Mouse (Mus musculus): ENCODE data around the gene Stx4a. TPM values are rescaled to one million over a fixed set of nuclear protein-coding genes. Genes with fewer than 3 reads are reported as not detected.
"Not testable (repeated sequence)": the region's sequence is repeated elsewhere in the genome, so short reads cannot be mapped to it uniquely, and the experiment has no call there.

Gene Stx4a
- total RNA-seq, 2 experiments from 2014 or later, result 34.5 to 40.0 TPM

DNA sequence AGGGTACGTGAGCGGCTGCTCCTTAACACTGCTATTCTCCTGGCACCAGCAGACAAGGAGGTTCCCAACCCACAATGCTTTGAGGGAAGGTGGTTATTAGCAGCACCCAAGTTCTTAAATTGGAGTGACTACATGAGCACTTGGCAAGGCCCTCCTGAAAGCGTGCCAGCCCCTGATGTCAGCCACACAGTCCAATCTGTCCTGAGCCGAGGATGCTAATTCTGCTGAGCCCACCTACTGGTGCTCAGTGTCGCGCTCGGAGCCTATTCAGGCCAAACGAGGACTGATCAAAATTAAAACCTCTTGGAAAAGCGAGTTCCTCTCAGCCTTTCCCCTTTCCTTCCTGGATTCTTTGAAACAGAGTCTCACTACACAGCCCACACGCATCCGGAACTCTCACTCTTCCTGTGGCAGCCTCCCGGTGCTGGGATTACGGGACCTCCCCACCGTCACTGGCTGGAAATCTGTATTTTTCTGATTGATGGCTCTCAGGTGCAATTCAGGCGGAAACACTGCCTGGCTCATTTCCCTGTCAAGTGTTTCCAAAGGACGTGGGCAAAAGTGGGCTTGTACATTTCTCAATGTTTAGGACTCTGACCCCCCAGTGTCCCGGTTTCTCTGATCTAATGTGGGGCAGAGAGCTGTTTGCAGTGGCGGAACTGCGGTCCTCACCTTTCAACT is 9.7 kb upstream of the Stx4a start:
- intact Hi-C loops (cut with DNase I), result no loop called here

DNA sequence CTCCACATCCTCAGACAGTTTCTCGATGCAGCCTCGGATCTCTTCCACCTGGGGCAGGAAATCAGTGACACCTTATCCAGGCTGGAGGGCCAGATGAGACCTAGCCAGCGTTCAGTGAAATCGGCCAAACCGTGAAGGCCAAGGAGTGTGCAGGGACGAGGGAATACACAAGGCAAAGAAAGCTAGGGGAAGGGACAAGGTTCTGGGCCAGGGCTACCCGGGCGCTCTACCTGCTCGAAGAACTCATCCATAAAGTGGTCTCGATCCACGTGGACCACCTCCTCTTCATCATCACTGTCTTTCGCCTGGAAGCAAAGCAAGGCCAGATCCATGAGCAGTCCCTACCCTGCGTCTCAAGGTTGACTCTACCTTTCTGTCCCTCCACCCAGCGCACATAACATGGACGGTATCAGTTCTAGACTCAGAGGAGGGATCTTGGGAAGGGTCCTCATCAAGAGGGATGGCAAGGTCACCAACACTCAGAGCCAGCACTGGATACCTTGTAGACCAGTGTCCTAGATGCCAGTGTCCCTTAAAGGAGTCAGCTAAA is 8.9 kb upstream of the Stx4a start:
- DNase-seq, result no peak
- intact Hi-C loops (cut with DNase I), result no loop called here

More for the DNA sequence above, 9.7 kb upstream of the Stx4a start:
- peak; percentile 84 for DNase-seq

- peak; percentile 43 for DNase-seq
- intact Hi-C loops (cut with DNase I), result no loop called here
These were observed 7.9 kb upstream of the Stx4a start for GRCm38 (mm10) chr7:127815954-127816821.

GRCm38 (mm10) chr7:127817053-127817452 is 7.0 kb upstream of the Stx4a start:
- intact Hi-C loops (cut with DNase I), result no loop called here
- no peak for DNase-seq

GRCm38 (mm10) chr7:127817776-127818175 is 6.3 kb upstream of the Stx4a start:
- intact Hi-C loops (cut with DNase I), result no loop called here
- no peak for DNase-seq

DNA sequence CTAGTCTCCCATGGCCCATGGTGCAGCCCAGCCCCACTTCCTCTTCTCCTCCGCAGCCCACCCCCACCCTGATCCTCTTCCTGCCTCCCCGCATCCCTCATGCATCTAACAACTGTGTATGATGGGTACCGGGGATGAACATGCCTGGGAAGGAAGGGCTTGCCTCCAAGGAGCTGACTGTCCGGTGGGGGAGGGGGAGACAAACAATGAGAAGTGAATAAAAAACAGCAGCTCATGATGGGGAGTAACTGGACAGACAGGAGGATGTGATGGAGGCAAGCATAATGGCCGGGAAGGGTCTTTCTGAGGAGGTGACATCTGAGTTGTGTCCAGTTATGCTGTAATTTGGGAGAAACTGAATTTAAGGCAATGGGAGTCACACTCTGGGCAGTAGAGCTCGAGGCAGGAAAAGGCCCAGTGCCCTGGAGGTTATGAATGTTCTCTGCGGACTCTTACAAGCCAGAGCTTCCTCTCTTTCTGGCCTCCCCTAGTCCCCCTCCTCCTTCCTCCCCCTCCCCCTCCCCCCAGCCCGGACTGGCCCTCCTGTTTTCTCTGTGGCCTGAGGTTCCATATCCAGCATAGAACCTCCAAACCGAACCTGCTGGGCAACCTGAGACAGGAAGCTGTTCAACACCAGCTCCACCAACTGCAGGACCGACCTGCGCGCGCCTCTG is 3.1 kb upstream of the Stx4a start:
- no peak for DNase-seq
- intact Hi-C loops (cut with DNase I), result no loop called here

- intact Hi-C loops (cut with DNase I), result no loop called here
- DNase-seq, result no peak
These were observed 1.6 kb upstream of the Stx4a start for GRCm38 (mm10) chr7:127822494-127822893.

DNA sequence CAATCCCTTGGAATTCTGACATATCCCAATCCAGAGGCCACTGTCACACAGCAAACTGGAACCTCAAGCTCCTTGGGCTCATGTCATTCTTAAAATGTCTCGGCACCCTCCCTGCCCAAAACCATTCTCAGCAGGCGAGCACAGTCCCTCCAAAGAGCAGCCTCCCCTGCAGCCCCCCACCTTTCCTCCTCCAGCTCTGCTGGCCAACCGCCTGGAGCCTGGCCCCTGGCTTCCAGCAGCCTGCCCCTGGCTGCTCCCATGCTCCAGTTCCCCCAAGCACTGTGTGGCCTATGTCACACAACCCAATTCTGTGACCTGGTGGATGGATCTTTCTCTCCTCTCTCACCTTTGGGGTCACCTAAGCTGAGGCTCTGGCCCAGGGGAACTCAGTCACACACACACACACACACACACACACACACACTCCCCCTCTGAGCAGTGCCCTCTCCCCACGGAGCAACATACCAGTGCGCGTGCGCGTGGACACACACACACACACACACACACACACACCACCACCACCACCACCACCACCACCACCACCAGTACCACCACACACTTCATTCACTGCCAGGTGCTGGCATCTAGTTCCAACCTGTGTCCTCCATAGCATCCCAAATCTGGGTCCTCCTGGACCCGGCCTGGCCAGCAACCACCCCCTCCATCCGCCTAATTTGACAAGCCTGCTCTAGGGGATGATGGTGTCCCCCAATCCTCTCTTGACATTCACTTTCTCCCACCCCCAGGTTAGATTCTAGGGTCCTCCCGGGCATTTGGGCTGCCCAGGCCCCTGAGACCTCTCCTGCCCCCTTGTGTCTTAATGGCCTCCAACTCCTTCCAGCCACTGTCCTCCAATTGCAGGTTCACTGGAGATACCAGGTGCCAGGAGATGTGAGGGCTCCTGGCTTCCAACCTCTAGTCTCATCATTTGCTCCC is 590 bp upstream of the Stx4a start:
- intact Hi-C loops (cut with DNase I), result no loop called here
- DNase-seq, result peak; percentile 21

DNA sequence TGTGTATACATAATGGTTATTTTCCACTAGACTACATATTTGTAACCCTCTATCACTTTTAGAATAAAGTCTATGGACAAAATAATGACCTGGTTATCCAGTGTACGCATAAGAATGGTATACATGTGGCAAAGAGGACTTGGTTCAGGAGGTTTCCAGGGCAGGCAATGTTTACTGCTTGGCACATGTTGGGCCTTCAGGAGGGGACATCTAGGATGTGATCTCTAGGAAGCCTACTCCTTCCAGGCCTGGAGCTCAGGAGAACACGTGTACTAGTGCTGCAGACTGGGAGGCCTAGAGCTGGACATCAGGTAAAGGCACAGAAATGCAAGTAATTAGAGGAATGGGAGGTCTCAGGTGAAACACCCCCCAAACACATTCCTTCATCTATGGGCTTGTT is 11.5 kb downstream of the Stx4a start:
- no peak for DNase-seq
- intact Hi-C loops (cut with DNase I), result no loop called here

GRCm38 (mm10) chr7:127837473-127837872 is 13.4 kb downstream of the Stx4a start:
- no peak for DNase-seq
- intact Hi-C loops (cut with DNase I), result no loop called here

DNA sequence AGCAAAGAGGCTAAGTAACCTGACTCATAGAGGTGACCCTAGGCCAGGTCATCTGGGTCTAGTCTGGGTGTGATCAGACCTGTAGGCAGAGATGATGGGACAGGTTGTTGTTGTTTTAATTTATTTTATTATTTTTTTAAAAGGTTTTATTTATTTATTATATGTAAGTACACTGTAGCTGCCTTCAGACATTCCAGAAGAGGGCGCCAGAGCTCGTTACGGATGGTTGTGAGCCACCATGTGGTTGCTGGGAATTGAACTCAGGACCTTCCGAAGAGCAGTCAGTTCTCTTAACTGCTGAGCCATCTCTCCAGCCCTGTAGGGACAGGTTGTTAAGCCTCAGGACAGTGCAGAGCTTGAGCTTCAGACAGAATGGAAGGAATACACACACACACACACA is 13.8 kb downstream of the Stx4a start:
- DNase-seq; intact Hi-C loops (cut with DNase I): not testable (repeated sequence)

DNA sequence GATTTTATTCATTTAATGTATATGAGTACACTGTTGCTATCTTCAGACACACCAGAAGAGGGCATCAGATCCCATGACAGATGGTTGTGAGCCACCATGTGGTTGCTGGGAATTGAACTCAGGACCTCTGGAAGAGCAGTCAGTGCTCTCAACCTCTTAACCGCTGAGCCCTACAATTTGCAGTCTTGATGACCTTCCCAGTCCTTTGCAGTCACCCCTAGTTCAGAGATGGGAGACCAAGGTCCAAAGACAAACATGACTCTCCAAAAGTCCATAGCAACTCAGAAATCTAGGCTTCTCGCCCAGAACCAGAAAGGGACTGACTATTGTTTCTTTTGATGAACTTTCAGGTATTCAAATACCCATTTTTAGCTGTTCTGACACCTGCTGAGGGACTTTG is 15.9 kb downstream of the Stx4a start:
- DNase-seq; intact Hi-C loops (cut with DNase I): not testable (repeated sequence)

- intact Hi-C loops (cut with DNase I), result no loop called here
- DNase-seq, result peak; percentile 42
These were observed 16.8 kb downstream of the Stx4a start for GRCm38 (mm10) chr7:127840886-127841285.

GRCm38 (mm10) chr7:127841340-127842000 is 17.4 kb downstream of the Stx4a start:
- intact Hi-C loops (cut with DNase I), result no loop called here

DNA sequence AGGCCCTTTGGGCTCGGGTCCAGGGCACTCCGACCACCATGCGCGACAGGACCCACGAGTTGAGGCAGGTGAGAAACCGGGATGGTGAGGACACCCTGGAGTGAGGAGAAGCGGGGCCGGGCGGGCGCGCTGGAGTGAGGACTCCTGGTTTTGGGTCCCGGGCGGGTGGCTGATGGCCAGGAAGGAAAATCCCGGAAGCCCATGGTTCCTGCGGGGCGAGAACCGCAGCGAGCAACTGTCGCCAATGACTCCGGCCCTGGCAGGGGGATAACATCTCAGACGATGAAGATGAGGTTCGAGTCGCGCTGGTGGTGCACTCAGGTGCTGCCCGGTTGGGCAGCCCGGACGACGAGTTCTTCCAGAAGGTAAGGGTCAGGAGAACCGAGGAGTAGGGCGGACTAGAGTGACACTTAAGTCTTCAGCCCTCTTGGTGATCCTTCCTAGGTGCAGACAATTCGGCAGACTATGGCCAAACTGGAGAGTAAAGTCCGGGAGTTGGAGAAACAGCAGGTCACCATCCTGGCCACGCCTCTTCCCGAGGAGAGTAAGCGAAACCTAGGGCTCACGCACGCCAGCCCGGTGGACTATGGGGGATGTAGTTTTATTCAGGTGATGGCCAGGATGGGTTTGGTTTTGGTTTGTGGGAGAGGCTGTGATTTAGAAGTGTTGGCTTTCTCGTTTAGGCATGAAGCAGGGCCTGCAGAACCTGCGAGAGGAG is 18.1 kb downstream of the Stx4a start:
- peak; percentile 73 for DNase-seq
- intact Hi-C loops (cut with DNase I), result no loop called here

More at GRCm38 (mm10) chr7:127841340-127842000, 17.4 kb downstream of the Stx4a start:
- peak; percentile 96 for DNase-seq

GRCm38 (mm10) chr7:127849973-127850875 is 26.1 kb downstream of the Stx4a start:
- intact Hi-C loops (cut with DNase I), result no loop called here
- no peak for DNase-seq

DNA sequence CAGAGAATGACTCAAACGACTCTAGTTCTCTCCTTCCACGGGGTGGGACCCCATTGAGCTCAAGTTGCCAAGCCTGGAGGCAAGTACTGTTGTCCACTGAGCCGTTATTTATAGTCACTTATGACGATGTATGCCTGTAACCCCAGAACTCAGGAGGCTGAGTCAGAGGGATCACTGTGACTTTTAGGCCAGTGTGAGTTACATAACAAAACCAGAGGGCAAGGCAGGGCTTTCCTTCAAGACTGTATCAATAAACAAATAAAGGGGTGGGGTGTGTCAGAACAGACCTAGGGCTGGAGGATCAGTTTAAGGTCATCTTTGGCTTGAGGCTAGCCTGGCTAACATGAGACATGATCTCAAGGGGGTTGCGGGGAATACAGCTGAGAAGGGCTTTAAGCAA is 26.8 kb downstream of the Stx4a start:
- no peak for DNase-seq
- intact Hi-C loops (cut with DNase I), result no loop called here

GRCm38 (mm10) chr7:127858258-127858657 is 34.2 kb downstream of the Stx4a start:
- intact Hi-C loops (cut with DNase I), result no loop called here
- DNase-seq, result no peak

Data from left cerebral cortex, postnatal 4 days (tissue).